Mouse (Mus musculus) liver, postnatal 0 days (tissue): ENCODE results near the gene Ttc27.

Experiments
- CTCF ChIP-seq: sonication (generic); IDR thresholded peaks from 2 replicates; pipeline ENCODE4 v1.5.1; 2016; ENCODE audit warnings: antibody characterized with exemption, low read depth
- EP300 ChIP-seq: IDR thresholded peaks from 2 replicates; pipeline ENCODE4 v1.6.1; 2016; ENCODE audit warnings: antibody characterized with exemption, low read depth, mild to moderate bottlenecking

DNA sequence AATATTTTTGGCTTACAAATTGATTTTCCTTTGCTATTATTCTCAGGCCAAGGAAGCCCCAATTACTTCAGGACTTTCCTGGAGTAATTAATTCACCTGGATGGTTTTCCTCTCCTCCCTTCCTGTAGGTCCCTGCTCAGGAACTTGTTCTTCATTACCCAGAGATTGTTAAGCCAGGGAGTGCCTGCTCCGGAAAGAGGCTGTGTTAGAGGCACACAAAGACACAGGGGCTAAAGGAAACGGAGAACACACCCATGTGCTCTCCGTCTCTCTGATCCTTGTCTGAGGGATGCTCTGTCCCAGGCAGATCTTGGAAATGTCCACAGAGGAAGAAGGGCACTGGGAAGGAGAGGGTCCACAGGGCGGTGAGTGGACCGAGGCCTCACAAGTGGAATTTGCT, 158.2 kb downstream of the Ttc27 start:
- TF ChIP-seq CTCF: no peak
- no peak for TF ChIP-seq EP300
